Mouse (Mus musculus): ENCODE results near the gene Supt4a.

DNA sequence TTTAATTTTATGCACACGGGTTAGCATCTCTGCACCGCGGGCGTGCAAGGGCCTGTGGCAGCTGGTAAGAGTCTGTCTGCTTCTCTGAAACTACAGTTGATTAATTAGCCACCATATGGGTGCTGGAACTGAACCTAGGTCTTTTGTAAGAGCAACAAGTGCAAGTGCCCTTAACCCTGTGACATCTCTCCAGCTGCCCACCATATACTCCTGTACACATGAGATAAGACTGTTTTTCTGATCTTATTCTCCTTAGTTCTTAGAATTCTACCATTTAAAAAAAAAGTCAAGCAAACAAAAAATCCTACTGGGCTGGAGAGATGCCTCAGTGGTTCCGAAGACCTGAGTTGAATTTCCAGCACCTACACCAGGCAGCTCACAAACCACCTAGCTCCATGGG is 33.7 kb upstream of the Supt4a start:
- TF ChIP-seq CTCF (IDR thresholded peaks at IDR 0.05; ENCODE audit: borderline replicate concordance, insufficient read depth, low read depth, low read length) (no peak), POLR2A (IDR thresholded peaks at IDR 0.05; ENCODE audit: borderline replicate concordance, insufficient read depth, low read length) (no peak)

All from cerebellum, adult 2 months (tissue).